Comparison of ENCODE assay signal across 20 mouse cellular contexts in the genomic region with DNA sequence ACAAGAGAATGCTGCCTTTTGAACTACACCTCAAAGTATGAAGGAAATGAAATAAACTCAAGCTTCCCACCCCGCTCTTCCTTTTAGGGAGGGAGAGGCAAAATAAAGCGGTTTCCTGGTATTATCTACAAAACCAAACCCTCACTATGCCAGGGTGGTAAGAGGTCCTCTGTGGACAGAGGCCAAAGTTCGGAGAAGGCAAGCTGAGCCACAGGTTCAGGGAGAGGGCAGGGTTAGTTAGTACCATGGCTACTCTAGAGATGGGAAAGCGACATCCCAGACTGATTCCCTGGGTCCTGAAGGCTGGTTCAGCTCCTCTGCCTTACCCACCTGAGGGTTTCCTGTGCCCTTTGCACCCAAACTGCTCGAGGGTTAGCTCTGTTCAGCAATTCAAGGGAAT.
A peak's percentile ranks its signal among the peaks of the same experiment; 100 is the strongest.
DNase-seq lines count a peak whose midpoint lies in the region; ATAC-seq and TF ChIP-seq lines count a peak whose summit lies in the region.
"Had no signal": no experiment of that assay in that cellular context is flagged by ENCODE, and none has a peak within 500 bp of the region (broad histone marks: within the 10 kb centered on the region; RNA-seq: fewer than 3 reads in every experiment).

No protein-coding gene starts in this region.

- no peak for DNase-seq in hindbrain, embryonic 11.5 days (ENCODE audit: low spot score)
- peak; percentile 10 for DNase-seq in lung, postnatal 36 days
- no peak for DNase-seq in lung, postnatal 4 days
- peak; percentile 50 for DNase-seq in kidney, postnatal 10 days
- no peak for DNase-seq in liver, postnatal 0 days
- DNase-seq in embryo, embryonic 9.5 days (ENCODE audit: extremely low spot score): no peak
- no peak for DNase-seq in retina, embryonic 14.5 days (ENCODE audit: low spot score)
- DNase-seq: cerebellum, postnatal 14 days; retina, postnatal 1 day; right cerebral cortex, postnatal 4 days; thymus, postnatal 36 days had no signal

- WGBS in hindbrain, embryonic 15.5 days: 86% methylated on average over 5 of the region's 5 CpGs
- WGBS in hindbrain, embryonic 11.5 days: 75% methylated on average over 5 of the region's 5 CpGs
- 34% methylated on average over 5 of the region's 5 CpGs for WGBS in liver, postnatal 0 days (ENCODE audit: insufficient replicate concordance)

- no peak for TF ChIP-seq EP300 in liver, postnatal 0 days (IDR thresholded peaks at IDR 0.05; ENCODE audit: low read depth)

- H3K4me3 ChIP-seq in hindbrain, embryonic 15.5 days: no peak overlapping the region
- H3K4me3 ChIP-seq in hindbrain, embryonic 11.5 days (ENCODE audit: low read depth, low read length): no peak overlapping the region
- no peak overlapping the region for H3K4me3 ChIP-seq in liver, postnatal 0 days (ENCODE audit: low read depth, low read length)
- H3K4me3 ChIP-seq: erythroblast, embryonic 14.5 days; forebrain, embryonic 15.5 days; hindbrain, embryonic 13.5 days; midbrain, embryonic 12.5 days; myocyte had no signal

- no peaks in the 10 kb centered on the region for H3K27me3 ChIP-seq in hindbrain, embryonic 15.5 days
- H3K27me3 ChIP-seq in hindbrain, embryonic 11.5 days (ENCODE audit: control insufficient read depth, insufficient read depth, low read length): no peaks in the 10 kb centered on the region
- no peaks in the 10 kb centered on the region for H3K27me3 ChIP-seq in liver, postnatal 0 days (ENCODE audit: insufficient read depth, low read length)
- H3K27me3 ChIP-seq: forebrain, embryonic 15.5 days; hindbrain, embryonic 13.5 days; midbrain, embryonic 12.5 days; Patski had no signal

- H3K27ac ChIP-seq in hindbrain, embryonic 15.5 days (replicated peaks): 0 out of 2 replicates have a peak overlapping the region, but pooled peaks have one; percentile 4
- H3K27ac ChIP-seq in hindbrain, embryonic 11.5 days (ENCODE audit: low read depth, low read length): no peak overlapping the region
- no peak overlapping the region for H3K27ac ChIP-seq in liver, postnatal 0 days (ENCODE audit: low read depth)
- H3K27ac ChIP-seq: forebrain, embryonic 15.5 days; liver, embryonic 14.5 days; midbrain, embryonic 12.5 days had no signal

- 0 out of 2 replicates have a peak, but pooled peaks cover 3% of the 10 kb centered on the region for H3K4me1 ChIP-seq in hindbrain, embryonic 15.5 days (replicated peaks)
- no peaks in the 10 kb centered on the region for H3K4me1 ChIP-seq in hindbrain, embryonic 11.5 days (replicated peaks; ENCODE audit: control insufficient read depth, insufficient read depth, low read length)
- H3K4me1 ChIP-seq in liver, postnatal 0 days (ENCODE audit: insufficient read depth): 0 out of 2 replicates have a peak, but pooled peaks cover 3% of the 10 kb centered on the region
- H3K4me1 ChIP-seq: midbrain, embryonic 12.5 days had no signal

- no peaks in the 10 kb centered on the region for H3K9me3 ChIP-seq in hindbrain, embryonic 15.5 days
- H3K9me3 ChIP-seq in hindbrain, embryonic 11.5 days (ENCODE audit: control insufficient read depth, low read length): no peaks in the 10 kb centered on the region
- no peaks in the 10 kb centered on the region for H3K9me3 ChIP-seq in liver, postnatal 0 days (ENCODE audit: low read length)
- H3K9me3 ChIP-seq: forebrain, embryonic 15.5 days; hindbrain, embryonic 13.5 days; midbrain, embryonic 12.5 days had no signal

- no peak for TF ChIP-seq CTCF in liver, postnatal 0 days (IDR thresholded peaks at IDR 0.05; ENCODE audit: low read depth)

- no peak for ATAC-seq in hindbrain, embryonic 15.5 days (ENCODE audit: low FRiP score, low read depth)
- ATAC-seq in hindbrain, embryonic 11.5 days (ENCODE audit: low FRiP score): no peak
- ATAC-seq in liver, postnatal 0 days: peak; percentile 63; the same call in 1 of the 2 replicates
- ATAC-seq: activated CD4-positive, CD25-positive, alpha-beta regulatory T cell, adult 4 months; forebrain, embryonic 15.5 days; Patski had no signal

- no peaks in the 10 kb centered on the region for H3K36me3 ChIP-seq in hindbrain, embryonic 15.5 days
- H3K36me3 ChIP-seq in hindbrain, embryonic 11.5 days (ENCODE audit: control insufficient read depth, insufficient read depth, low read length): no peaks in the 10 kb centered on the region
- H3K36me3 ChIP-seq in liver, postnatal 0 days (replicated peaks; ENCODE audit: insufficient read depth, low read length): 0 out of 2 replicates have a peak, but pooled peaks cover 3% of the 10 kb centered on the region
- H3K36me3 ChIP-seq: forebrain, embryonic 15.5 days had no signal

- no peak overlapping the region for H3K4me2 ChIP-seq in hindbrain, embryonic 15.5 days
- no peak overlapping the region for H3K4me2 ChIP-seq in hindbrain, embryonic 11.5 days (replicated peaks; ENCODE audit: low read depth, low read length)
- no peak overlapping the region for H3K4me2 ChIP-seq in liver, postnatal 0 days (ENCODE audit: low read depth, low read length)
- H3K4me2 ChIP-seq: forebrain, embryonic 15.5 days; hindbrain, embryonic 13.5 days; midbrain, embryonic 12.5 days had no signal

- H3K9ac ChIP-seq in hindbrain, embryonic 15.5 days: no peak overlapping the region
- H3K9ac ChIP-seq in hindbrain, embryonic 11.5 days (ENCODE audit: low read depth, low read length): no peak overlapping the region
- H3K9ac ChIP-seq in liver, postnatal 0 days (replicated peaks): no peak overlapping the region
- H3K9ac ChIP-seq: forebrain, embryonic 15.5 days; hindbrain, embryonic 13.5 days; liver, embryonic 14.5 days; midbrain, embryonic 12.5 days had no signal

Comparison
In these comparisons a context has a peak if more than half of its experiments do, and no peak if none do; other contexts are left out.
1. DNase-seq: peak in lung, postnatal 36 days (single experiment) and kidney, postnatal 10 days (single experiment); none in hindbrain, embryonic 11.5 days (single experiment), lung, postnatal 4 days (0 of 2), liver, postnatal 0 days (single experiment), embryo, embryonic 9.5 days (single experiment) and retina, embryonic 14.5 days (single experiment).